Mouse (Mus musculus): ENCODE results near the gene Rbm33. TPM values are rescaled to one million over a fixed set of nuclear protein-coding genes. Genes with fewer than 3 reads are reported as not detected.

Rbm33 gene
- polyA plus RNA-seq, 1 experiment from 2014 or later = 17.5 TPM

DNA sequence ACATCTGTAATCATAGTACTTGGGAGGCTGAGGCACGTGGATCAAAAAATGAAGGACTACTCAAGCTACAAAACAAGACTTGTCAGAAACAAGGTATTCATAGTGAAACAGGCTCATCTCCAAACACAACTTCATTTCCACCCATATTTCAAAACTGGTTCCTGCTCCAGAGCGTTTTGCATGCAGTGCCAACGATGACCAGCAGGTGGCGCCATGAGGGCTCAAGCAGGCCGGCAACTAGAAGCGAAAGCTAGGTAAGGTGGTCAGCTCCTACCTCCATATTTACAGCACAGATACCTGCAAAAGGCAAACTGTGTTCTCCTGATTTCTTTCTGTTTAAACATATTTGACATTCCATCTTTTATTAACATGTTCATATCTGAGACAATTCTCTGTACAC, 22.9 kb upstream of the Rbm33 start:
- Histone ChIP-seq H3K4me3 (ENCODE audit: low read depth, low read length) (no peak overlapping the region), H3K36me3 (ENCODE audit: control insufficient read depth, insufficient read depth, low read length) (no peaks in the 10 kb centered on the region), H3K9me3 (ENCODE audit: control insufficient read depth, low read length) (no peaks in the 10 kb centered on the region), H3K4me1 (replicated peaks; ENCODE audit: control insufficient read depth, insufficient read depth, low read length) (no peaks in the 10 kb centered on the region), H3K9ac (ENCODE audit: low read length) (no peak overlapping the region), H3K27me3 (replicated peaks; ENCODE audit: control insufficient read depth, insufficient read depth, low read length) (no peaks in the 10 kb centered on the region), H3K27ac (ENCODE audit: low read depth) (no peak overlapping the region), H3K4me2 (ENCODE audit: low read length) (no peak overlapping the region)
- ATAC-seq (replicated peaks; ENCODE audit: low FRiP score, low TSS enrichment, low read depth) = peak; percentile 47; the same call in 1 of the 2 replicates
- peak; percentile 98 for DNase-seq (ENCODE audit: low spot score)
- 6% methylated on average over 6 of the region's 6 CpGs for WGBS

GRCm38 (mm10) chr5:28298161-28298560, 18.8 kb upstream of the Rbm33 start:
- Histone ChIP-seq H3K4me3 (ENCODE audit: low read depth, low read length) (no peak overlapping the region), H3K27me3 (replicated peaks; ENCODE audit: control insufficient read depth, insufficient read depth, low read length) (no peaks in the 10 kb centered on the region), H3K4me1 (replicated peaks; ENCODE audit: control insufficient read depth, insufficient read depth, low read length) (no peaks in the 10 kb centered on the region), H3K27ac (ENCODE audit: low read depth) (no peak overlapping the region), H3K4me2 (ENCODE audit: low read length) (no peak overlapping the region), H3K9ac (ENCODE audit: low read length) (no peak overlapping the region), H3K36me3 (ENCODE audit: control insufficient read depth, insufficient read depth, low read length) (no peaks in the 10 kb centered on the region), H3K9me3 (ENCODE audit: control insufficient read depth, low read length) (no peaks in the 10 kb centered on the region)
- DNase-seq (ENCODE audit: low spot score) = no peak
- WGBS = 80% methylated on average over 5 of the region's 5 CpGs
- ATAC-seq (replicated peaks; ENCODE audit: low FRiP score, low TSS enrichment, low read depth) = no peak

DNA sequence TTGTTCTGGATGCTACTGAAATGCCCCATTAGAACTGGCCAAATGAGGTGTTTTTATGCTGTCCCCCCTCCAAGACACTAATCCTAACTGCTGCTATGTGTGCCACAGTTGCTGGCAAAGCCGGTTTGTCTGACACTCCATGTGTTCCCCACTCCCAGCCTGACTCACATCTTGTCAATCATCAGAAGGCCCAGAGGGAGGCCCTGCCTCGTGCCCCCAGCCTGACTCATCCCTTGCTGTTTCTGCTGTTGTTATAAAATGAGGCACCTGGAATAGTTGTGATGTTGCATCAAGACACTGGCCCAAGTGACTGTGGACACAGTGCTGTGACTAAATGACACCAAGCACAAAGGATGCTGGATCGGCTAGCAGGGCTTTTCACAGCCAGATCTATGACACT, 18.2 kb upstream of the Rbm33 start:
- ATAC-seq (replicated peaks; ENCODE audit: low FRiP score, low TSS enrichment, low read depth) (no peak), DNase-seq (ENCODE audit: low spot score) (no peak)
- Histone ChIP-seq H3K36me3 (ENCODE audit: control insufficient read depth, insufficient read depth, low read length) (no peaks in the 10 kb centered on the region), H3K27me3 (replicated peaks; ENCODE audit: control insufficient read depth, insufficient read depth, low read length) (no peaks in the 10 kb centered on the region), H3K4me1 (replicated peaks; ENCODE audit: control insufficient read depth, insufficient read depth, low read length) (no peaks in the 10 kb centered on the region), H3K27ac (ENCODE audit: low read depth) (no peak overlapping the region), H3K9ac (ENCODE audit: low read length) (no peak overlapping the region), H3K4me3 (ENCODE audit: low read depth, low read length) (no peak overlapping the region), H3K9me3 (ENCODE audit: control insufficient read depth, low read length) (no peaks in the 10 kb centered on the region), H3K4me2 (ENCODE audit: low read length) (no peak overlapping the region)
- 59% methylated on average over 3 of the region's 3 CpGs for WGBS

DNA sequence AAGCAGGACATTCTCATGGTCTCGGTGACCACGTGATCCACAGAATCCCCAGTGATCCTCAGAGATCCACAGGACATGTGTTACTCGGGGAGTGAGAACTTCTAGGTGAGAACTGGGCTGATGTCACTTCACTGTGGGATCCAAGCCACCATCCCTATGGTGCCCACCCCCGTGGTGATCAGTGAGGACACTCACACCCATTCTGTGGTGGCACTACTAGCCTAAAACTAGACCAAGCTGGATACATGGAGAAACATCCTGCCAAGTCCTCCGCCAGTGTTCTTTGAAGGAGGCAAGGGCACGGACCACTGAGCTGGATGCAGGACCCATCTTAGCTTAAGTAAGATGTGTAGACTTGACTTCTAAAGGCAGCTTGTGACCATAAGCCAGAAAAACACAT, 17.6 kb upstream of the Rbm33 start:
- DNase-seq (ENCODE audit: low spot score) (no peak), ATAC-seq (replicated peaks; ENCODE audit: low FRiP score, low TSS enrichment, low read depth) (no peak)
- H3K9me3 ChIP-seq (ENCODE audit: control insufficient read depth, low read length) = no peaks in the 10 kb centered on the region
- 84% methylated on average over 6 of the region's 6 CpGs for WGBS
- no peaks in the 10 kb centered on the region for H3K27me3 ChIP-seq (replicated peaks; ENCODE audit: control insufficient read depth, insufficient read depth, low read length)
- no peak overlapping the region for H3K9ac ChIP-seq (ENCODE audit: low read length)
- H3K4me2 ChIP-seq (ENCODE audit: low read length) = no peak overlapping the region
- no peak overlapping the region for H3K27ac ChIP-seq (ENCODE audit: low read depth)
- no peak overlapping the region for H3K4me3 ChIP-seq (ENCODE audit: low read depth, low read length)
- no peaks in the 10 kb centered on the region for H3K4me1 ChIP-seq (replicated peaks; ENCODE audit: control insufficient read depth, insufficient read depth, low read length)
- no peaks in the 10 kb centered on the region for H3K36me3 ChIP-seq (ENCODE audit: control insufficient read depth, insufficient read depth, low read length)

GRCm38 (mm10) chr5:28302671-28303070, 14.2 kb upstream of the Rbm33 start:
- H3K9me3 ChIP-seq (ENCODE audit: control insufficient read depth, low read length) = no peaks in the 10 kb centered on the region
- WGBS = 84% methylated on average over 1 of the region's 1 CpGs
- no peak overlapping the region for H3K4me2 ChIP-seq (ENCODE audit: low read length)
- no peak overlapping the region for H3K9ac ChIP-seq (ENCODE audit: low read length)
- no peak for DNase-seq (ENCODE audit: low spot score)
- no peaks in the 10 kb centered on the region for H3K4me1 ChIP-seq (replicated peaks; ENCODE audit: control insufficient read depth, insufficient read depth, low read length)
- H3K4me3 ChIP-seq (ENCODE audit: low read depth, low read length) = no peak overlapping the region
- ATAC-seq (replicated peaks; ENCODE audit: low FRiP score, low TSS enrichment, low read depth) = no peak
- H3K36me3 ChIP-seq (ENCODE audit: control insufficient read depth, insufficient read depth, low read length) = no peaks in the 10 kb centered on the region
- no peaks in the 10 kb centered on the region for H3K27me3 ChIP-seq (replicated peaks; ENCODE audit: control insufficient read depth, insufficient read depth, low read length)
- no peak overlapping the region for H3K27ac ChIP-seq (ENCODE audit: low read depth)

- Histone ChIP-seq H3K36me3 (ENCODE audit: control insufficient read depth, insufficient read depth, low read length) (no peaks in the 10 kb centered on the region), H3K4me3 (ENCODE audit: low read depth, low read length) (no peak overlapping the region), H3K4me1 (replicated peaks; ENCODE audit: control insufficient read depth, insufficient read depth, low read length) (no peaks in the 10 kb centered on the region), H3K4me2 (ENCODE audit: low read length) (no peak overlapping the region), H3K27ac (ENCODE audit: low read depth) (no peak overlapping the region), H3K27me3 (replicated peaks; ENCODE audit: control insufficient read depth, insufficient read depth, low read length) (no peaks in the 10 kb centered on the region), H3K9me3 (ENCODE audit: control insufficient read depth, low read length) (no peaks in the 10 kb centered on the region), H3K9ac (ENCODE audit: low read length) (no peak overlapping the region)
- DNase-seq (ENCODE audit: low spot score) (no peak), ATAC-seq (replicated peaks; ENCODE audit: low FRiP score, low TSS enrichment, low read depth) (no peak)
Observed at GRCm38 (mm10) chr5:28304551-28304950, 12.4 kb upstream of the Rbm33 start.

DNA sequence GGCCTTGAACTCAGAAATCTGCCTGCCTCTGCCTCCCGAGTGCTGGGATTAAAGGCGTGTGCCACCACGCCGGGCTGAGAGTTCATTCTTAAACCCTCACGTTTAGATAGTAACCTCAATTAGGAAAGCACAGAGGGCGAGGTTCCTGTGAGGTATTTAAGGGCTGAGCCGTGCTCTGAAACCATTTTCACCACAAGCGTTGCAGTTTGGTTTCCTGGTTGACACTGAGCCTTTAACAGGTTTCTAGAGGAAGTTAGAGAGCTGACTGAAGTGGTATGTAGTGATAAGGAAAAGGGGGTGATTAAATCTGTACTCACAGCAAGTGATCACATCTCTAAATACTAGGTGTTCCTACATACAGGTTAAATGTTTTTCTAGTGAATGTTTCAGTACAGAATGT, 1.4 kb upstream of the Rbm33 start:
- Histone ChIP-seq H3K27ac (ENCODE audit: low read depth) (no peak overlapping the region), H3K4me2 (ENCODE audit: low read length) (no peak overlapping the region), H3K9me3 (ENCODE audit: control insufficient read depth, low read length) (no peaks in the 10 kb centered on the region), H3K4me3 (ENCODE audit: low read depth, low read length) (no peak overlapping the region), H3K27me3 (replicated peaks; ENCODE audit: control insufficient read depth, insufficient read depth, low read length) (no peaks in the 10 kb centered on the region), H3K4me1 (replicated peaks; ENCODE audit: control insufficient read depth, insufficient read depth, low read length) (peaks cover 5% of the 10 kb centered on the region), H3K36me3 (ENCODE audit: control insufficient read depth, insufficient read depth, low read length) (no peaks in the 10 kb centered on the region), H3K9ac (ENCODE audit: low read length) (no peak overlapping the region)
- no peak for ATAC-seq (replicated peaks; ENCODE audit: low FRiP score, low TSS enrichment, low read depth)
- no peak for DNase-seq (ENCODE audit: low spot score)
- WGBS = 78% methylated on average over 8 of the region's 8 CpGs

- Histone ChIP-seq H3K4me2 (ENCODE audit: low read length) (peak overlapping the region; percentile 77), H3K9ac (ENCODE audit: low read length) (peak overlapping the region; percentile 99), H3K36me3 (ENCODE audit: control insufficient read depth, insufficient read depth, low read length) (no peaks in the 10 kb centered on the region), H3K27ac (ENCODE audit: low read depth) (peak overlapping the region; percentile 100), H3K27me3 (replicated peaks; ENCODE audit: control insufficient read depth, insufficient read depth, low read length) (no peaks in the 10 kb centered on the region), H3K9me3 (ENCODE audit: control insufficient read depth, low read length) (no peaks in the 10 kb centered on the region), H3K4me1 (replicated peaks; ENCODE audit: control insufficient read depth, insufficient read depth, low read length) (peaks cover 5% of the 10 kb centered on the region), H3K4me3 (ENCODE audit: low read depth, low read length) (peak overlapping the region; percentile 94)
- WGBS = 1% methylated on average over 14 of the region's 14 CpGs
- no peak; the same call in 1 of the 2 replicates for ATAC-seq (replicated peaks; ENCODE audit: low FRiP score, low TSS enrichment, low read depth)
- DNase-seq (ENCODE audit: low spot score) = peak; percentile 91
Observed at GRCm38 (mm10) chr5:28316151-28316721, 685 bp upstream of the Rbm33 start.

- H3K36me3 ChIP-seq (ENCODE audit: control insufficient read depth, insufficient read depth, low read length) = no peaks in the 10 kb centered on the region
- peak overlapping the region; percentile 77 for H3K4me2 ChIP-seq (ENCODE audit: low read length)
- H3K4me3 ChIP-seq (ENCODE audit: low read depth, low read length) = peak overlapping the region; percentile 94
- H3K4me1 ChIP-seq (replicated peaks; ENCODE audit: control insufficient read depth, insufficient read depth, low read length) = peaks cover 5% of the 10 kb centered on the region
- H3K9me3 ChIP-seq (ENCODE audit: control insufficient read depth, low read length) = no peaks in the 10 kb centered on the region
- peak overlapping the region; percentile 99 for H3K9ac ChIP-seq (ENCODE audit: low read length)
- DNase-seq (ENCODE audit: low spot score) = peak; percentile 81
- WGBS = under 1% methylated on average over 62 of the region's 62 CpGs
- peak overlapping the region; percentile 100 for H3K27ac ChIP-seq (ENCODE audit: low read depth)
- H3K27me3 ChIP-seq (replicated peaks; ENCODE audit: control insufficient read depth, insufficient read depth, low read length) = no peaks in the 10 kb centered on the region
- ATAC-seq (replicated peaks; ENCODE audit: low FRiP score, low TSS enrichment, low read depth) = peak; percentile 63
Observed at GRCm38 (mm10) chr5:28317253-28317916, 464 bp downstream of the Rbm33 start.
